Mouse (Mus musculus): ENCODE measurements around the gene Ccdc155. TPM values are rescaled to one million over a fixed set of nuclear protein-coding genes. Genes with fewer than 3 reads are reported as not detected.

Gene Ccdc155
- total and polyA plus RNA-seq, 3 experiments: not detected

DNA sequence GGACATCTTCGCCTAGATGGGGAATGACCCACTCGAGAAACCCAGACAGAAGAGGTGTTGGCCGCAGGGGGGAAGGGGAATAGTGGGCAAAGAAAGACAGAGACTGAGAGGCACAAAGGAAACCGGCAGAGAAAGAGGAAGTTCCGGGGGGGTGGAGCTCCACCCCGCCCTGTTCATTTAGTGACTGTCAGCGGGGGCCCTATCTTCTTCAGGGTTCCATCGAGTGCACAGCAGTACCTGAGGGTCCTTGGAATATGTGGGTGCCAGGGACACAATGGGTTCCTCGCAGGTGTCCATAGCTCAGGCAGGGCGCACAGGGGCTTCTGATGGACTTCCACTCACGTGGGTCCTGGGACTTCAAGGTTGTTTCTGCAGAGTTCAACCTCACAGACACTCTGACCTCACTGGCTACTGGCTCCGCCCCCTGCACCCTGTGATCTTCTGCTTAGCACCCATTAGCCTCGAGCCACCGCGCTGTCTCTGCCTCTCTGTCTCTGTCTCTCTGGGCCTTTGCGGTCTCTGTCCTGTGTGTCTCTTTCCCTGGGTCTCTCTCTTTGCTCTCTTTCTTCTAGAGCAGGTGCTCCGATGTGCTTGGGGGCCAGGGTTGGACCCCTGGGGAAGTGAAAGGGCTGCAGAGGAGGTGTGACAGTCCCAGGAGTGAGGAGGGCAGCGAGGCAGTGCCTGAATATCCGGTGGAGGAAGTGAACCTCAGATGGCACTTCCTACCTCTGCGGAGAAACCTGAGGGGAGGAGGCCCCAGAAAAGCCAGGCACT lies 34.2 kb upstream of the Ccdc155 start, which contains the start of gene Cd37:
Cd37 (minus strand) TSS at position 393 of the 774 bp plus-strand sequence.
- Histone ChIP-seq H3K4me1 (ENCODE audit: insufficient read depth, low read depth, low read length) (peaks cover 53% of the 10 kb centered on the region), H3K27me3 (ENCODE audit: insufficient read depth, low read length) (peaks cover 9% of the 10 kb centered on the region), H3K9me3 (replicated peaks) (no peaks in the 10 kb centered on the region), H3K4me3 (ENCODE audit: low read depth, low read length) (peak within 1 kb of the TSS; percentile 73), H3K36me3 (replicated peaks) (peaks cover 35% of the 10 kb centered on the region)
- peak; percentile 89 for DNase-seq (ENCODE audit: low spot score)
- TF ChIP-seq POLR2AphosphoS5 (IDR thresholded peaks at IDR 0.05; ENCODE audit: insufficient replicate concordance, low read depth, low read length) (no peak), TAL1 (conservative IDR thresholded peaks at IDR 0.05; ENCODE audit: low read depth, low read length) (no peak), GATA1 (IDR thresholded peaks at IDR 0.05; ENCODE audit: borderline replicate concordance, low read length) (no peak), CTCF (IDR thresholded peaks at IDR 0.05; ENCODE audit: low read depth, low read length) (no peak), GATA2 (IDR thresholded peaks at IDR 0.05; ENCODE audit: borderline replicate concordance, low read depth, low read length) (no peak)
- peak; percentile 88 for ATAC-seq (ENCODE audit: extremely low read depth, insufficient number of reproducible peaks, low FRiP score, poor library complexity, severe bottlenecking)

DNA sequence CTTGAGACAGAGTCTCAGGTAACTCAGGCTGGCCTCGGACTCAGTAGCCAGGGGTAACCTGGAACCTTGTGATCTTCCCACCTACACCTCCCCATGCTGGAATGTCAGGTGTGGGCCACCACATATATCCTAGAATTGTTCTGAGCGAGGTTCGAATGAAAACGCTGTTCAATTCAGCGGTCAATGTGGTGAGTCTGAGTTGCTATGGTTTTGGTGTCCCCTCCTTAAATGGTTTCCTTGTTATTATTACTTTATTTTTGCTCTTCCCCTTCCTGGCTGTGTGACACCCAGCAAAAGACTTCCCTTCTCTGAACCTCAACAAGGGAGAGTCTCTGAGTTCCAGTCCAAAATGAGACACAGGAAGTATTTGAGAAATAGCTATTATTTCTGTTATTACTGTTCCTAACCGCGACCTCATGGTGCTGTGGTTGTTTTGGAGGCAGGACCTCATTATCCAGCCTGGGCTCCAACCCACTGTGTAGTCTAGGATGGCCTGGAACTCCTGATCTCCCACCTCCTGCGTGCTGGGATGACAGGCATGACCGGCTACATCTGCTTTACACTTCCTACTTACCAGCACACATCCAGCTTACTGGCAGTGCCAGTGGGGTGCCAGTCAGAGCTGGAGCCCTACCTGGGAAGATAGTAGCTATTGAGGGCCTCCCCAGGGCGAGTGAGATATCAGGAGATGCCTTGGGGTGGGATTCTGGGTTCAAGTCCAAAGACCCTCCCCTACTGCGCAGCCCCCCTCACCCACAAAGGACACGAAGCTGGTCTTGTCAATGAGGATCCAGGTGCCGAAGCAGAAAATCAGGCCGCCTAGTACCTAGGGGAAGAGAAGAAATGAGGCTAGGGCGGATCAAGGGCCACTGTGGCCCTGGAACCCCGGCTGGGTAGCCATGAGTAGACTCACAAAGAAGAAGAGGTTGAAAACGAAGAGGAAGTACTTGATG lies 33.3 kb upstream of the Ccdc155 start:
- no peak for DNase-seq (ENCODE audit: low spot score)
- Histone ChIP-seq H3K4me1 (ENCODE audit: insufficient read depth, low read depth, low read length) (peaks cover 55% of the 10 kb centered on the region), H3K36me3 (replicated peaks) (peaks cover 44% of the 10 kb centered on the region), H3K4me3 (ENCODE audit: low read depth, low read length) (peak overlapping the region; percentile 73), H3K9me3 (replicated peaks) (no peaks in the 10 kb centered on the region), H3K27me3 (ENCODE audit: insufficient read depth, low read length) (peaks cover 9% of the 10 kb centered on the region; the same call in 1 of the 2 replicates)
- no peak for ATAC-seq (ENCODE audit: extremely low read depth, insufficient number of reproducible peaks, low FRiP score, poor library complexity, severe bottlenecking)
- TF ChIP-seq TAL1 (conservative IDR thresholded peaks at IDR 0.05; ENCODE audit: low read depth, low read length) (no peak), POLR2AphosphoS5 (IDR thresholded peaks at IDR 0.05; ENCODE audit: insufficient replicate concordance, low read depth, low read length) (no peak), GATA2 (IDR thresholded peaks at IDR 0.05; ENCODE audit: borderline replicate concordance, low read depth, low read length) (no peak), CTCF (IDR thresholded peaks at IDR 0.05; ENCODE audit: low read depth, low read length) (no peak), GATA1 (IDR thresholded peaks at IDR 0.05; ENCODE audit: borderline replicate concordance, low read length) (no peak)

DNA sequence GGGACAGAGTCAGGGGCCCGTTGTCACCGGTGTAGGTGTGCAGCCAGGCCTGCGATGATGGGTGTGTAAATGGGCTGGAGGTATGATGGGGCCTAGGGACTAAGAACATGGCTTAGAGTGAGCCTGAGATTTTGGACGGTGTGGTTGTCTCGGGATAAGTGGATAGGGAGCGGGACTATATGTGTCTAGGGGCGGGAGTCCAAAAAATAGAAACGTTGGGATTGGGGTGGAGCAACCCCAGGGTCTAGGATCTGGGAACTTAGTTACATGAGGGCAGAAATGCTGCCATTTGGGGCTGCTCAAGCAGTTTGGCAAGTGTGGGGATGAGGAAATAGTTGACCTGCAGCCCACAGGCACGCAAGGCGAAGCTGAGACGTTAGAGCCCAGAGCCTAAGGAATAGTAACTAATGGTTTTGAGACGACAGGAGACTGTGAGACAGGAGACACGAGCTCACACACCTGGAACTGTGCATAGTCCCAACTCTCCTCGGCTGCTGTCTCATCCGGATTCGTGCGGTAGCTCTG lies 31.0 kb upstream of the Ccdc155 start:
- ATAC-seq (ENCODE audit: extremely low read depth, insufficient number of reproducible peaks, low FRiP score, poor library complexity, severe bottlenecking) (no peak), DNase-seq (ENCODE audit: low spot score) (no peak)
- Histone ChIP-seq H3K36me3 (replicated peaks) (peaks cover 60% of the 10 kb centered on the region), H3K27me3 (ENCODE audit: insufficient read depth, low read length) (peaks cover 3% of the 10 kb centered on the region; the same call in 1 of the 2 replicates), H3K4me3 (ENCODE audit: low read depth, low read length) (no peak overlapping the region; the same call in 1 of the 2 replicates), H3K4me1 (ENCODE audit: insufficient read depth, low read depth, low read length) (peaks cover 59% of the 10 kb centered on the region), H3K9me3 (replicated peaks) (no peaks in the 10 kb centered on the region)
- TF ChIP-seq CTCF (IDR thresholded peaks at IDR 0.05; ENCODE audit: low read depth, low read length) (no peak), POLR2AphosphoS5 (IDR thresholded peaks at IDR 0.05; ENCODE audit: insufficient replicate concordance, low read depth, low read length) (no peak), GATA1 (IDR thresholded peaks at IDR 0.05; ENCODE audit: borderline replicate concordance, low read length) (no peak), TAL1 (conservative IDR thresholded peaks at IDR 0.05; ENCODE audit: low read depth, low read length) (no peak), GATA2 (IDR thresholded peaks at IDR 0.05; ENCODE audit: borderline replicate concordance, low read depth, low read length) (no peak)

DNA sequence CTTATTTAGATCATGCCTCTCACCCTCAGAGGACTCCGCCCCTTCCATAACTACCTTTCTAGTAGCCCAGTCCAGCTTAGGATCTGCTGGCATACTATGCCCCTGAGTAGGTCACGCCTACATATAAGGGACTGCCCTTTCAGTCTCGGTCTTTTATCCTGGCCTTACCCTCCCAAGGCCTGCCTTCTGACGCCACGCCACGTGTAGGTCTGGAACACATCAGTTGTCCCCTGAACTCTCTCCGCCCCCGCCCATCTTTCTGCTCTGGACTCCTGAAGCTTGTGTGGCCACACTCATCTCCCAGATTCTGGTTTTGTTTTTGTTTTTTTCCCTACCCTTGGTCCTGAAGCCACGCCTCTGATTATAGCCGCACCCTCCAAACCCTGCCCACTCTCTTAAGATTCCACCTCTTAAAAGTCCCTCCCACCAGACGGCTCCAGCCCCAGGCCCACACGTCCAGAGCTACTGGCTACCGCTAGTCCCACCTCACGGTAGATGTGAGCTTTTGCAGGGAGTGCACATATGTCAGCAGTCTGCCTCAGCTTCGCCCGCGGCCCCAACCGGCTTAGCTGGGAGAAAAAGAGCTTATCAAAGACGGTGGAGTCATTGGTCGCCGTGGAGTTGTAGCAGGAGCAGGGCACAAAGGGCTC lies 30.4 kb upstream of the Ccdc155 start:
- Histone ChIP-seq H3K4me3 (ENCODE audit: low read depth, low read length) (no peak overlapping the region; the same call in 1 of the 2 replicates), H3K36me3 (replicated peaks) (peaks cover 60% of the 10 kb centered on the region), H3K27me3 (ENCODE audit: insufficient read depth, low read length) (no peaks in the 10 kb centered on the region), H3K4me1 (ENCODE audit: insufficient read depth, low read depth, low read length) (peaks cover 58% of the 10 kb centered on the region), H3K9me3 (replicated peaks) (no peaks in the 10 kb centered on the region)
- no peak for DNase-seq (ENCODE audit: low spot score)
- no peak for ATAC-seq (ENCODE audit: extremely low read depth, insufficient number of reproducible peaks, low FRiP score, poor library complexity, severe bottlenecking)
- TF ChIP-seq GATA2 (IDR thresholded peaks at IDR 0.05; ENCODE audit: borderline replicate concordance, low read depth, low read length) (no peak), GATA1 (IDR thresholded peaks at IDR 0.05; ENCODE audit: borderline replicate concordance, low read length) (no peak), TAL1 (conservative IDR thresholded peaks at IDR 0.05; ENCODE audit: low read depth, low read length) (no peak), CTCF (IDR thresholded peaks at IDR 0.05; ENCODE audit: low read depth, low read length) (no peak), POLR2AphosphoS5 (IDR thresholded peaks at IDR 0.05; ENCODE audit: insufficient replicate concordance, low read depth, low read length) (no peak)

DNA sequence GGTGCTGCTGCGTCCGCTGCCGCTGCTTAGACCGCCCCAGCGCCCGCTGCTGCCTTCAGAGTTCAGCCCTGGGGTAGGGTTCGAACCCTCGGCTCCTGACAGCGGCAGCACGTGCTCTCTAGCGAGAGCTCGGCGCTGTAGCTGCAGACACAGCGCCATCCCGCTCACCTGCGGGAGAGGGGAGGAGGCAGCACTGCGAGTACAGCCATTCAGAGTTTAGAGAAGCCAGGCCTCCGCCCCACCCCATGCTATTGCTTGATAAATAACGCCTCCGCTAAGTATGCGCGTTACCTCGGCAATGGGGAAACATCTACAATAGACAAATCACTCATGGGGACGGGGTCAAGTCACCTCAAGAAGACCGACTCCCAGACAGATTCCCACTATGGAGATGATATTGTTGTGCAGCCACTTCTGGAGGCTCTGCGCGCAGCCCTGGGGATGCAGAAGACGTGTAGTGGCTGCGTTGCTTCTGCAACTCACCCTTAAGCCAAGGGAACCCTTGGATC lies 29.7 kb upstream of the Ccdc155 start:
- H3K36me3 ChIP-seq (replicated peaks): peaks cover 60% of the 10 kb centered on the region

More for the DNA sequence above, 29.7 kb upstream of the Ccdc155 start:
- Histone ChIP-seq H3K27me3 (ENCODE audit: insufficient read depth, low read length) (peaks cover 3% of the 10 kb centered on the region), H3K4me1 (ENCODE audit: insufficient read depth, low read depth, low read length) (peaks cover 51% of the 10 kb centered on the region), H3K9me3 (replicated peaks) (no peaks in the 10 kb centered on the region), H3K4me3 (ENCODE audit: low read depth, low read length) (no peak overlapping the region)
- DNase-seq (ENCODE audit: low spot score) (no peak), ATAC-seq (ENCODE audit: extremely low read depth, insufficient number of reproducible peaks, low FRiP score, poor library complexity, severe bottlenecking) (no peak)
- TF ChIP-seq GATA1 (IDR thresholded peaks at IDR 0.05; ENCODE audit: borderline replicate concordance, low read length) (no peak), TAL1 (conservative IDR thresholded peaks at IDR 0.05; ENCODE audit: low read depth, low read length) (no peak), POLR2AphosphoS5 (IDR thresholded peaks at IDR 0.05; ENCODE audit: insufficient replicate concordance, low read depth, low read length) (no peak), GATA2 (IDR thresholded peaks at IDR 0.05; ENCODE audit: borderline replicate concordance, low read depth, low read length) (no peak)
